Mouse (Mus musculus) CD4-positive, CD25-positive, alpha-beta regulatory T cell, adult 4 months (primary cell): Measurements from ENCODE around the gene Telo2. TPM values are rescaled to one million over a fixed set of nuclear protein-coding genes. Genes with fewer than 3 reads are reported as not detected.

Source experiments
- polyA plus RNA-seq, 2 experiments: library from polyadenylated mRNA; unstranded; fragments of 100-300 nt; shearing (Covaris generic); gene quantifications; one replicate each; pipeline ENCODE4 v1.2.1; 2017

Gene Telo2
- polyA plus RNA-seq, 2 experiments from 2014 or later, result 24.4 to 36.8 TPM

Other genes with a start within 250 kb of the Telo2 start
- gene Igfals, start 250.0 kb downstream of the Telo2 start, polyA plus RNA-seq, result not detected
- gene Nubp2, start 229.6 kb downstream of the Telo2 start, polyA plus RNA-seq, result 100 to 1,000 TPM in 1 of 2 experiments, 10 to 100 TPM in 1; 76.6 to 104 TPM
- gene Spsb3, start 229.3 kb downstream of the Telo2 start, polyA plus RNA-seq, result 10 to 100 TPM; 53.0 to 59.5 TPM
- 10 to 100 TPM; 19.9 to 41.4 TPM for gene Eme2, start 220.9 kb downstream of the Telo2 start, polyA plus RNA-seq
- gene Mrps34, start 220.9 kb downstream of the Telo2 start, polyA plus RNA-seq, result 10 to 100 TPM; 74.5 to 78.5 TPM
- gene Nme3, start 219.5 kb downstream of the Telo2 start, polyA plus RNA-seq, result 10 to 100 TPM; 40.7 to 52.5 TPM
- gene Mapk8ip3, start 179.0 kb downstream of the Telo2 start, polyA plus RNA-seq, result 10 to 100 TPM; 31.7 to 41.9 TPM
- gene Jpt2, start 155.3 kb downstream of the Telo2 start, polyA plus RNA-seq, result 10 to 100 TPM; 28.2 to 39.5 TPM
- gene Cramp1l, start 100.2 kb downstream of the Telo2 start, polyA plus RNA-seq, result 1 to 10 TPM; 6.1 to 7.4 TPM
- gene Ift140, start 99.9 kb downstream of the Telo2 start, polyA plus RNA-seq, result 10 to 100 TPM; 12.3 to 25.1 TPM
- gene Tmem204, start 32.4 kb downstream of the Telo2 start, polyA plus RNA-seq, result under 1 TPM; 0.56 to 0.79 TPM
- not detected for gene Ptx4, start 4.8 kb upstream of the Telo2 start, polyA plus RNA-seq
- 10 to 100 TPM; 18.2 to 33.2 TPM for gene Clcn7, start 17.4 kb upstream of the Telo2 start, polyA plus RNA-seq
- gene Ccdc154, start 46.5 kb upstream of the Telo2 start, polyA plus RNA-seq, result not detected
- gene Gm38655, start 59.5 kb upstream of the Telo2 start, polyA plus RNA-seq, result not detected
- 10 to 100 TPM; 15.6 to 20.7 TPM for gene BC003965, start 68.6 kb upstream of the Telo2 start, polyA plus RNA-seq
- gene Unkl, start 72.4 kb upstream of the Telo2 start, polyA plus RNA-seq, result 10 to 100 TPM; 18.4 to 30.0 TPM
- 10 to 100 TPM; 76.7 to 77.2 TPM for gene Gnptg, start 124.2 kb upstream of the Telo2 start, polyA plus RNA-seq
- gene Tsr3, start 124.2 kb upstream of the Telo2 start, polyA plus RNA-seq, result 10 to 100 TPM; 35.1 to 36.0 TPM
- 10 to 100 TPM; 14.4 to 31.1 TPM for gene Baiap3, start 140.4 kb upstream of the Telo2 start, polyA plus RNA-seq
- 100 to 1,000 TPM; 417 to 488 TPM for gene Ube2i, start 158.7 kb upstream of the Telo2 start, polyA plus RNA-seq
- not detected for gene Prss34, start 182.4 kb upstream of the Telo2 start, polyA plus RNA-seq
- not detected for gene Prss28, start 192.7 kb upstream of the Telo2 start, polyA plus RNA-seq
- gene Prss29, start 202.7 kb upstream of the Telo2 start, polyA plus RNA-seq, result not detected
- gene Tpsab1, start 229.6 kb upstream of the Telo2 start, polyA plus RNA-seq, result not detected